Mouse (Mus musculus) liver, embryonic 14.5 days (tissue): ENCODE measurements at regions not wholly inside any gene's neighbourhood (a gene's known extent, or its start where the extent isn't known, plus 50 kb on each side); places are given as distances from the start of the nearest gene placed in this dataset.

Experiments used
- ATAC-seq: fragments of 200-750 bp; cut with Nextera tagmentation; 2 replicates; pipeline ENCODE4 v1.8.0; 2017; ENCODE audit warnings: moderate number of reproducible peaks, mild to moderate bottlenecking, moderate library complexity; ENCODE audit not compliant: insufficient read depth
- DNase-seq, 3 experiments: peaks; one replicate each; pipeline ENCODE4 v3.0.0-alpha.2; 2012 to 2013; ENCODE audit warnings: low read depth in 3 of 3, low spot score in 3 of 3
- H3K27ac ChIP-seq: fragments of 300-500 bp; sonication (generic); 2 replicates; pipeline ENCODE4 v1.5.1; 2014; ENCODE audit warnings: moderate library complexity, mild to moderate bottlenecking, control low read depth, inconsistent platforms
- H3K27me3 ChIP-seq: fragments of 300-500 bp; sonication (generic); 2 replicates; pipeline ENCODE4 v1.6.1; 2014; ENCODE audit warnings: mild to moderate bottlenecking, low read length, moderate library complexity; ENCODE audit not compliant: control insufficient read depth, insufficient read depth
- H3K36me3 ChIP-seq: fragments of 300-500 bp; sonication (generic); replicated peaks from 2 replicates; pipeline ENCODE4 v1.6.1; 2014; ENCODE audit warnings: low read depth; ENCODE audit not compliant: control insufficient read depth, insufficient read depth
- H3K4me1 ChIP-seq, 2 experiments: fragments of 200-500 bp in 1 of 2; fragments of 300-500 bp in 1 of 2; sonication (generic) in 1 of 2; replicated peaks; 2 replicates each; pipeline ENCODE4 v1.6.1; 2012 to 2014; ENCODE audit warnings: antibody characterized with exemption in 1 of 2, inconsistent platforms in 1 of 2, low read length in 1 of 2; ENCODE audit not compliant: control insufficient read depth in 2 of 2, insufficient read depth in 2 of 2
- H3K4me2 ChIP-seq: fragments of 300-500 bp; sonication (generic); 2 replicates; pipeline ENCODE4 v1.6.1; 2014; ENCODE audit warnings: low read depth, mild to moderate bottlenecking, control low read depth, moderate library complexity
- H3K4me3 ChIP-seq, 2 experiments: fragments of 200-500 bp in 1 of 2; fragments of 300-500 bp in 1 of 2; sonication (generic) in 1 of 2; 2 replicates each; pipeline ENCODE4 v1.5.1; 2012 to 2014; ENCODE audit warnings: low read depth in 2 of 2, low read length in 2 of 2, mild to moderate bottlenecking in 2 of 2, control low read depth in 1 of 2, inconsistent platforms in 1 of 2, moderate library complexity in 1 of 2; ENCODE audit not compliant: insufficient read depth in 1 of 2
- H3K9ac ChIP-seq: fragments of 300-500 bp; sonication (generic); replicated peaks from 2 replicates; pipeline ENCODE4 v1.6.1; 2014; ENCODE audit warnings: mild to moderate bottlenecking, control low read depth, moderate library complexity
- H3K9me3 ChIP-seq: fragments of 300-500 bp; sonication (generic); 2 replicates; pipeline ENCODE4 v1.6.1; 2016; ENCODE audit warnings: low read length, mixed read lengths; ENCODE audit not compliant: control insufficient read depth
- CTCF ChIP-seq: IDR thresholded peaks from 2 replicates; pipeline ENCODE4 v1.5.1; 2016; ENCODE audit warnings: antibody characterized with exemption, low read depth, control low read depth
- EP300 ChIP-seq: IDR thresholded peaks from 2 replicates; pipeline ENCODE4 v1.6.1; 2016; ENCODE audit warnings: antibody characterized with exemption, low read depth
- whole genome bisulfite sequencing: fragments of 180-500 bp; shearing (Covaris S2); extraction: QIAGEN DNeasy Blood & Tissue Kit; methylation state at CpG from one replicate; pipeline ENCODE4 v1.1.7; 2014; ENCODE audit not compliant: insufficient replicate concordance; 5-methylcytosine and 5-hydroxymethylcytosine counted together

- Histone ChIP-seq H3K9ac (no peak overlapping the region), H3K4me2 (no peak overlapping the region), H3K27me3 (no peaks in the 10 kb centered on the region), H3K4me1 (no peaks in the 10 kb centered on the region), H3K36me3 (no peaks in the 10 kb centered on the region), H3K9me3 (no peaks in the 10 kb centered on the region), H3K27ac (no peak overlapping the region), H3K4me3 (no peak overlapping the region)
- DNase-seq (no peak), ATAC-seq (no peak)
- no peak for TF ChIP-seq CTCF
- TF ChIP-seq EP300, result no peak
Measured at GRCm38 (mm10) chr6:108928981-108929380, 100.5 kb downstream of the Edem1 start.

- H3K4me3 ChIP-seq, result no peak overlapping the region
- no peaks in the 10 kb centered on the region for H3K4me1 ChIP-seq
- WGBS, result 60% methylated on average over 5 of the region's 5 CpGs
- DNase-seq, result no peak
- H3K9me3 ChIP-seq, result no peaks in the 10 kb centered on the region
- no peak overlapping the region for H3K4me2 ChIP-seq
- H3K36me3 ChIP-seq, result no peaks in the 10 kb centered on the region
- no peak overlapping the region for H3K27ac ChIP-seq
- no peak for TF ChIP-seq EP300
- no peak for TF ChIP-seq CTCF
- ATAC-seq, result no peak
- no peaks in the 10 kb centered on the region for H3K27me3 ChIP-seq
- no peak overlapping the region for H3K9ac ChIP-seq
Measured at GRCm38 (mm10) chr6:108938646-108939045, 110.2 kb downstream of the Edem1 start.

DNA sequence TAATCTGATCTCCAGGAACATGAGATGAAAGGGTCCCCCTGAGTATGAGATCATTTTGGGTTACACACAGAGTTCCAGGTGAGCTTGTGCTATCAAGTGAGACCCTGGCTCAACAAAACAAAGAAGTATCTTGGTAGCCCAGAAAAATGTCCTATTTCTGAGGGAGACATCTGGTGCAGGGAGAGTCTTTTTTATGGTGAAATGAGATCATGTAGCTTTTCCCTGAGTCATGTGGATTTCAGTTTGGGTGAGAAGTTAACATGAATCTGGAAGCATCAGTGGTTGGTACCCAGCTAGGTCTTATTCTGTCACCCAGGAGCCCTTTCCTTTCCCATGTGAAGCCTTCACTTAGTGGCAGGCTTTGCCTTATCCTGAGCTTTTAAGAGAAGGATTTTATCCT is 113.8 kb downstream of the Edem1 start:
- no peaks in the 10 kb centered on the region for H3K9me3 ChIP-seq
- no peak overlapping the region for H3K9ac ChIP-seq
- H3K4me2 ChIP-seq, result no peak overlapping the region
- no peaks in the 10 kb centered on the region for H3K36me3 ChIP-seq
- H3K4me3 ChIP-seq, result no peak overlapping the region
- no peak for TF ChIP-seq CTCF
- TF ChIP-seq EP300, result no peak
- no peak for DNase-seq
- no peaks in the 10 kb centered on the region for H3K4me1 ChIP-seq
- no peaks in the 10 kb centered on the region for H3K27me3 ChIP-seq
- no peak overlapping the region for H3K27ac ChIP-seq
- no peak for ATAC-seq

GRCm38 (mm10) chr6:108952389-108952788 is 123.9 kb downstream of the Edem1 start:
- H3K4me3 ChIP-seq, result no peak overlapping the region
- no peak for TF ChIP-seq EP300
- no peak for TF ChIP-seq CTCF
- WGBS, result 71% methylated on average over 6 of the region's 6 CpGs

DNA sequence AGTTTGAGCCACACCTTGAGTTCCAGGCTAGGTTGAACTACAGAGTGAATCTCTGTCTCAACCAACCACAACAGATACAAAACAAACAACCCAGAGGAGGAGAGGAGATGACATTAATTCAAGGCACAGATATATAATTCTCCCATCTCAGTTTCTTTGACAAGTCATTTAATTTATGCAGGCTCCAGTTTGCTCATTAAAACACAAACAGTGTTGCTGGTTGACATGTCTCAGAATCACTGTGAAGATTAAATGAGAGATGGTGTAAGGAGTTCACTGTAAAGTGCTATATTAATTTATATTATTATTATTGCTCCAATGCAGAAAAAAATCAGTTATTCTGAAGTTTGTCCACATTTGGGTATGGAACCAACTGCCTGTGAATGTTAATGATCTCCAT is 134.4 kb downstream of the Edem1 start:
- Histone ChIP-seq H3K36me3 (no peaks in the 10 kb centered on the region), H3K4me3 (no peak overlapping the region), H3K9me3 (no peaks in the 10 kb centered on the region), H3K9ac (no peak overlapping the region), H3K27ac (no peak overlapping the region), H3K4me1 (no peaks in the 10 kb centered on the region), H3K4me2 (no peak overlapping the region), H3K27me3 (no peaks in the 10 kb centered on the region)
- no peak for TF ChIP-seq CTCF
- no peak for TF ChIP-seq EP300
- no peak for DNase-seq
- no peak for ATAC-seq

More at GRCm38 (mm10) chr6:108952389-108952788, 123.9 kb downstream of the Edem1 start:
- no peaks in the 10 kb centered on the region for H3K4me1 ChIP-seq
- H3K27ac ChIP-seq, result no peak overlapping the region
- ATAC-seq (no peak), DNase-seq (no peak)
- H3K9ac ChIP-seq, result no peak overlapping the region
- H3K27me3 ChIP-seq, result no peaks in the 10 kb centered on the region
- H3K36me3 ChIP-seq, result no peaks in the 10 kb centered on the region
- no peaks in the 10 kb centered on the region for H3K9me3 ChIP-seq
- no peak overlapping the region for H3K4me2 ChIP-seq

GRCm38 (mm10) chr6:108963295-108963694 is 134.9 kb downstream of the Edem1 start:
- DNase-seq, result no peak
- Histone ChIP-seq H3K27ac (no peak overlapping the region), H3K9me3 (no peaks in the 10 kb centered on the region), H3K4me2 (no peak overlapping the region), H3K4me3 (no peak overlapping the region), H3K36me3 (no peaks in the 10 kb centered on the region), H3K27me3 (no peaks in the 10 kb centered on the region), H3K4me1 (no peaks in the 10 kb centered on the region), H3K9ac (no peak overlapping the region)
- WGBS, result 11% methylated on average over 2 of the region's 2 CpGs
- ATAC-seq, result no peak
- TF ChIP-seq CTCF (peak; percentile 28; the same call in 1 of the 2 replicates), EP300 (no peak)
